Mouse (Mus musculus) CH12.LX (cell line): Measurements from ENCODE around the gene Hs1bp3. TPM values are rescaled to one million over a fixed set of nuclear protein-coding genes. Genes with fewer than 3 reads are reported as not detected.

Experiments used
- DNase-seq: peaks from one replicate; pipeline ENCODE4 v3.0.0-alpha.2; 2013; ENCODE audit errors: extremely low read depth
- H3K27ac ChIP-seq: 2 replicates; pipeline ENCODE4 v1.5.1; 2012; ENCODE audit warnings: low read depth, mild to moderate bottlenecking, control low read depth, moderate library complexity; ENCODE audit not compliant: insufficient read depth
- H3K27me3 ChIP-seq: replicated peaks from 2 replicates; pipeline ENCODE3; 2012; ENCODE audit warnings: inconsistent platforms
- H3K36me3 ChIP-seq, 2 experiments: replicated peaks in 1 of 2; 2 replicates each; pipeline versions ENCODE3 to v1.6.1; 2012; ENCODE audit warnings: inconsistent platforms in 1 of 2, low read length in 1 of 2, mild to moderate bottlenecking in 1 of 2, mixed read lengths in 1 of 2, moderate library complexity in 1 of 2; ENCODE audit not compliant: control insufficient read depth in 1 of 2, insufficient read depth in 1 of 2
- H3K4me1 ChIP-seq, 2 experiments: 2 replicates each; pipeline ENCODE4 v1.6.1; 2012; ENCODE audit warnings: inconsistent platforms in 1 of 2, moderate library complexity in 1 of 2; ENCODE audit not compliant: insufficient read depth in 2 of 2, control insufficient read depth in 1 of 2
- H3K4me2 ChIP-seq: 2 replicates; pipeline ENCODE4 v1.6.1; 2012; ENCODE audit warnings: low read depth, mild to moderate bottlenecking, control low read depth; ENCODE audit not compliant: poor library complexity, insufficient read depth, severe bottlenecking
- H3K4me3 ChIP-seq, 3 experiments: fragments of 150-350 bp in 1 of 3; sonication (generic) in 1 of 3; replicated peaks in 1 of 3; 2 replicates each; pipeline versions ENCODE3 to v1.5.1; 2011 to 2012; ENCODE audit warnings: low read depth in 2 of 3, low read length in 2 of 3, mild to moderate bottlenecking in 2 of 3, moderate library complexity in 2 of 3, control low read depth in 1 of 3, improper control_type of control experiment in 1 of 3, inconsistent platforms in 1 of 3, mixed read lengths in 1 of 3; ENCODE audit not compliant: poor library complexity in 1 of 3
- H3K79me2 ChIP-seq: replicated peaks from 2 replicates; pipeline ENCODE4 v1.6.1; 2012; ENCODE audit warnings: mild to moderate bottlenecking, moderate library complexity; ENCODE audit not compliant: control insufficient read depth, poor library complexity, insufficient read depth, severe bottlenecking; ENCODE audit errors: extremely low read depth
- H3K9ac ChIP-seq: 2 replicates; pipeline ENCODE4 v1.6.1; 2012; ENCODE audit warnings: low read depth, mild to moderate bottlenecking, control low read depth, moderate library complexity; ENCODE audit not compliant: insufficient read depth
- H3K9me3 ChIP-seq: replicated peaks from 2 replicates; pipeline ENCODE3; 2012; ENCODE audit warnings: low read length, inconsistent platforms, mixed read lengths
- BHLHE40 ChIP-seq: IDR thresholded peaks from 2 replicates; pipeline ENCODE4 v1.6.1; 2011; ENCODE audit warnings: mild to moderate bottlenecking, low read depth, low read length, improper control_type of control experiment
- CHD2 ChIP-seq: IDR thresholded peaks from 2 replicates; pipeline ENCODE4 v1.6.1; 2011; ENCODE audit warnings: low read length, improper control_type of control experiment
- CTCF ChIP-seq, 2 experiments: IDR thresholded peaks in 1 of 2; conservative IDR thresholded peaks in 1 of 2; 2 replicates each; pipeline ENCODE4 v1.5.1; 2011 to 2012; ENCODE audit warnings: low read depth in 2 of 2, low read length in 2 of 2, improper control_type of control experiment in 1 of 2, inconsistent platforms in 1 of 2, mild to moderate bottlenecking in 1 of 2, moderate library complexity in 1 of 2
- E2F4 ChIP-seq: IDR thresholded peaks from 2 replicates; pipeline ENCODE4 v1.6.1; 2011; ENCODE audit warnings: low read depth, low read length, improper control_type of control experiment; ENCODE audit not compliant: insufficient replicate concordance
- ELF1 ChIP-seq: IDR thresholded peaks from 2 replicates; pipeline ENCODE4 v1.6.1; 2014; ENCODE audit warnings: low read depth, mild to moderate bottlenecking, inconsistent platforms, low read length, improper control_type of control experiment
- IRF4 ChIP-seq: IDR thresholded peaks from 2 replicates; pipeline ENCODE4 v1.6.1; 2014; ENCODE audit warnings: low read depth, mild to moderate bottlenecking, inconsistent platforms, low read length, improper control_type of control experiment
- KAT2A ChIP-seq: IDR thresholded peaks from 2 replicates; pipeline ENCODE4 v1.6.1; 2012; ENCODE audit warnings: low read length, improper control_type of control experiment, inconsistent platforms; ENCODE audit not compliant: insufficient replicate concordance
- MAX ChIP-seq: IDR thresholded peaks from 2 replicates; pipeline ENCODE4 v1.6.1; 2011; ENCODE audit warnings: low read length, improper control_type of control experiment
- MEF2A ChIP-seq: IDR thresholded peaks from 2 replicates; pipeline ENCODE4 v1.6.1; 2014; ENCODE audit warnings: low read depth, mild to moderate bottlenecking, inconsistent platforms, low read length, improper control_type of control experiment, borderline replicate concordance
- MXI1 ChIP-seq: IDR thresholded peaks from 2 replicates; pipeline ENCODE4 v1.6.1; 2011; ENCODE audit warnings: mild to moderate bottlenecking, low read depth, low read length, improper control_type of control experiment
- PAX5 ChIP-seq: IDR thresholded peaks from 2 replicates; pipeline ENCODE4 v1.6.1; 2012; ENCODE audit warnings: low read length, inconsistent platforms, mixed read lengths
- POLR2A ChIP-seq: IDR thresholded peaks from 2 replicates; pipeline ENCODE4 v1.6.1; 2011; ENCODE audit warnings: low read depth, mild to moderate bottlenecking, improper control_type of control experiment, low read length
- POLR2AphosphoS2 ChIP-seq: IDR thresholded peaks from 2 replicates; pipeline ENCODE4 v1.6.1; 2011; ENCODE audit warnings: low read depth, low read length, improper control_type of control experiment
- RAD21 ChIP-seq: IDR thresholded peaks from 2 replicates; pipeline ENCODE4 v1.6.1; 2011; ENCODE audit warnings: low read depth, mild to moderate bottlenecking, low read length, improper control_type of control experiment, moderate library complexity
- RCOR1 ChIP-seq: conservative IDR thresholded peaks from 2 replicates; pipeline ENCODE4 v1.6.1; 2012; ENCODE audit warnings: low read depth, mild to moderate bottlenecking, inconsistent platforms, low read length, improper control_type of control experiment
- SMC3 ChIP-seq: IDR thresholded peaks from 2 replicates; pipeline ENCODE4 v1.6.1; 2011; ENCODE audit warnings: low read depth, low read length, improper control_type of control experiment
- TBP ChIP-seq: conservative IDR thresholded peaks from 2 replicates; pipeline ENCODE4 v1.6.1; 2011; ENCODE audit warnings: low read depth, low read length, improper control_type of control experiment
- ZC3H11A ChIP-seq: IDR thresholded peaks from 2 replicates; pipeline ENCODE4 v1.6.1; 2012; ENCODE audit warnings: low read depth, mild to moderate bottlenecking, inconsistent platforms, low read length, improper control_type of control experiment
- ZNF384 ChIP-seq: IDR thresholded peaks from 2 replicates; pipeline ENCODE4 v1.6.1; 2012; ENCODE audit warnings: low read depth, low read length, improper control_type of control experiment, inconsistent platforms
- dilution Hi-C: fragments of 300-500 bp; cut with MboI; formaldehyde crosslinking; loops from 2 replicates; pipeline ENCODE4 v1.14.3; 2020; ENCODE audit warnings: low sequenced_read_pairs; ENCODE audit not compliant: extremely low pct_unique_long_range_greater_than_20kb, extremely low pct_ligation_motif_present
- in situ Hi-C: fragments of 300-500 bp; cut with MboI; formaldehyde crosslinking; loops from 3 replicates; pipeline ENCODE4 v1.14.3; 2019; ENCODE audit warnings: low sequenced_read_pairs, low pct_ligation_motif_present, low pct_unique_long_range_greater_than_20kb, mixed read lengths
- polyA plus RNA-seq: library from polyadenylated mRNA; unstranded; fragments of >175 nt; gene quantifications from 2 replicates; pipeline ENCODE4 v1.2.1, GENCODE M21; 2012; ENCODE audit warnings: low read depth; ENCODE audit not compliant: insufficient read length
- total RNA-seq, 2 experiments: library from RNA; depleted of rRNA; stranded (reverse); fragments of 300-350 nt in 1 of 2; fragments of >200 nt in 1 of 2; gene quantifications; 2 replicates each; pipeline ENCODE4 v1.2.3; 2012 to 2014

Hs1bp3 gene
- total and polyA plus RNA-seq, 3 experiments = 2.6 to 10.1 (median 4.7) TPM

- Histone ChIP-seq H3K4me1 (peaks cover 11 to 19% of the 10 kb centered on the region in 2 experiments), H3K4me3 (peak overlapping the region; percentile 72 to 80 (median 78)), H3K9ac (peak overlapping the region; percentile 67), H3K79me2 (no peaks in the 10 kb centered on the region), H3K4me2 (peak overlapping the region; percentile 89), H3K36me3 (peaks cover 15 to 41% of the 10 kb centered on the region in 2 experiments), H3K27me3 (peaks cover 9% of the 10 kb centered on the region), H3K27ac (no peak overlapping the region), H3K9me3 (no peaks in the 10 kb centered on the region)
- dilution Hi-C loops = no loop called here
- in situ Hi-C loops = loop anchor here (25.0 kb wide), 1 partner anchor 699 kb away; no protein-coding TSS in a partner anchor
- TF ChIP-seq KAT2A = no peak
- TF ChIP-seq TBP = no peak
- no peak for TF ChIP-seq POLR2A
- no peak for TF ChIP-seq E2F4
- TF ChIP-seq MXI1 = no peak
- no peak for TF ChIP-seq PAX5
- TF ChIP-seq CHD2 = no peak
- no peak for TF ChIP-seq POLR2AphosphoS2
- no peak for TF ChIP-seq RAD21
- DNase-seq = no peak
These were observed 541 bp downstream of the Hs1bp3 start for GRCm38 (mm10) chr12:8313773-8314172.

- no peak for DNase-seq
- Histone ChIP-seq H3K9ac (no peak overlapping the region), H3K79me2 (no peaks in the 10 kb centered on the region), H3K4me2 (no peak overlapping the region), H3K27me3 (no peaks in the 10 kb centered on the region), H3K36me3 (peaks cover 33 to 67% of the 10 kb centered on the region in 2 experiments), H3K4me1 (peaks cover 11 to 19% of the 10 kb centered on the region in 2 experiments), H3K27ac (no peak overlapping the region), H3K4me3 (no peak overlapping the region), H3K9me3 (no peaks in the 10 kb centered on the region)
- in situ Hi-C loops = loop anchor here (25.0 kb wide), 1 partner anchor 696 kb away; no protein-coding TSS in a partner anchor
- dilution Hi-C loops = no loop called here
- TF ChIP-seq CTCF (conservative IDR thresholded peaks at IDR 0.05 in 1 of 2, IDR thresholded peaks at IDR 0.05 in 1 of 2; ENCODE audit: low read depth in 2 of 2, low read length in 2 of 2) = peak in 1 of 2 experiments; percentile 33; a peak in 2 of 4 replicates
- no peak for TF ChIP-seq POLR2A
These were observed 3.3 kb downstream of the Hs1bp3 start for GRCm38 (mm10) chr12:8316541-8316940.

- TF ChIP-seq RAD21 (peak; percentile 86), ZNF384 (no peak), CTCF (conservative IDR thresholded peaks at IDR 0.05 in 1 of 2, IDR thresholded peaks at IDR 0.05 in 1 of 2; ENCODE audit: low read depth in 2 of 2, low read length in 2 of 2) (peak; percentile 28 to 88; a peak in 3 of 4 replicates), IRF4 (0 out of 2 replicates have a peak, but pooled peaks have one; percentile 32), ZC3H11A (peak; percentile 56), BHLHE40 (no peak), SMC3 (peak; percentile 90), MAX (no peak), ELF1 (no peak), RCOR1 (no peak), TBP (no peak), MEF2A (no peak), MXI1 (no peak)
- TF ChIP-seq, all 38 proteins: peak for 5
- H3K4me1 ChIP-seq = no peaks in the 10 kb centered on the region
- no peaks in the 10 kb centered on the region for H3K79me2 ChIP-seq
- H3K9ac ChIP-seq = no peak overlapping the region
- no peak overlapping the region for H3K27ac ChIP-seq
- H3K36me3 ChIP-seq = peaks cover 47 to 96% of the 10 kb centered on the region in 2 experiments
- no peaks in the 10 kb centered on the region for H3K27me3 ChIP-seq
- DNase-seq = peak; percentile 60
- no peak overlapping the region for H3K4me2 ChIP-seq
- dilution Hi-C loops = no loop called here
- no peak overlapping the region for H3K4me3 ChIP-seq
- no peaks in the 10 kb centered on the region for H3K9me3 ChIP-seq
- in situ Hi-C loops = loop anchor here (5.0 to 25.0 kb wide), 2 partner anchors 182 to 692 kb away; partner anchors contain the start of gene Rhob
These were observed 7.0 kb downstream of the Hs1bp3 start for GRCm38 (mm10) chr12:8320084-8320713.
